Mouse (Mus musculus) midbrain, embryonic 10.5 days (tissue): Measurements from ENCODE around the gene Ppp1r12b. TPM values are rescaled to one million over a fixed set of nuclear protein-coding genes. Genes with fewer than 3 reads are reported as not detected.

Experiments used
- DNase-seq: peaks from one replicate; pipeline ENCODE4 v3.0.0-alpha.2; 2017; ENCODE audit warnings: low spot score
- H3K27ac ChIP-seq: fragments of 300-500 bp; sonication (generic); replicated peaks from 2 replicates; pipeline ENCODE4 v1.5.1; 2016; ENCODE audit warnings: mild to moderate bottlenecking
- H3K27me3 ChIP-seq: fragments of 300-500 bp; sonication (generic); 2 replicates; pipeline ENCODE4 v1.6.1; 2016; ENCODE audit warnings: low read depth, mild to moderate bottlenecking; ENCODE audit not compliant: poor library complexity, severe bottlenecking
- H3K36me3 ChIP-seq: fragments of 300-500 bp; sonication (generic); 2 replicates; pipeline ENCODE4 v1.6.1; 2016; ENCODE audit warnings: mild to moderate bottlenecking, moderate library complexity
- H3K4me1 ChIP-seq: fragments of 300-500 bp; sonication (generic); 2 replicates; pipeline ENCODE4 v1.6.1; 2016
- H3K4me3 ChIP-seq: fragments of 300-500 bp; sonication (generic); 2 replicates; pipeline ENCODE4 v1.5.1; 2016; ENCODE audit warnings: mild to moderate bottlenecking, moderate library complexity
- H3K9me3 ChIP-seq: fragments of 300-500 bp; sonication (generic); replicated peaks from 2 replicates; pipeline ENCODE4 v1.6.1; 2016; ENCODE audit warnings: mild to moderate bottlenecking
- WGBS: fragments of 180-500 bp; shearing (Covaris S2); methylation state at CpG from one replicate; pipeline ENCODE4 v1.1.7; 2016; 5-methylcytosine and 5-hydroxymethylcytosine counted together
- polyA plus RNA-seq: library from polyadenylated mRNA; unstranded; fragments of >200 nt; fragmentation: Nextera tagmentation; extraction: Ambion mirVana; gene quantifications from 2 replicates; pipeline ENCODE4 v1.2.1, GENCODE M21; 2016

The Ppp1r12b gene
- 5.7 and 6.8 TPM in 2 replicates for polyA plus RNA-seq

- peak; percentile 96 for DNase-seq
- WGBS = under 1% methylated on average over 39 of the region's 39 CpGs
- no peaks in the 10 kb centered on the region for H3K36me3 ChIP-seq
Measured at GRCm38 (mm10) chr1:134955637-134956176, at the start of gene Ppp1r12b. TSS of gene Ppp1r12b (minus strand) at chr1:134955942.

GRCm38 (mm10) chr1:135003346-135003745 lies 47.6 kb upstream of the Ppp1r12b start:
- H3K36me3 ChIP-seq = no peaks in the 10 kb centered on the region
- DNase-seq = no peak
- no peak overlapping the region for H3K4me3 ChIP-seq
- no peak overlapping the region for H3K27ac ChIP-seq
- no peaks in the 10 kb centered on the region for H3K27me3 ChIP-seq
- H3K4me1 ChIP-seq = peaks cover 12% of the 10 kb centered on the region
- H3K9me3 ChIP-seq = no peaks in the 10 kb centered on the region
- WGBS = 52% methylated on average over 4 of the region's 4 CpGs

More at GRCm38 (mm10) chr1:134955637-134956176, at the start of gene Ppp1r12b:
- Histone ChIP-seq H3K4me1 (peaks cover 19% of the 10 kb centered on the region), H3K27me3 (no peaks in the 10 kb centered on the region), H3K27ac (peak within 1 kb of the TSS; percentile 92), H3K9me3 (no peaks in the 10 kb centered on the region), H3K4me3 (peak within 1 kb of the TSS; percentile 84)

GRCm38 (mm10) chr1:135000527-135000926 lies 44.8 kb upstream of the Ppp1r12b start:
- Histone ChIP-seq H3K36me3 (no peaks in the 10 kb centered on the region), H3K9me3 (no peaks in the 10 kb centered on the region), H3K4me1 (peaks cover 16% of the 10 kb centered on the region), H3K27me3 (no peaks in the 10 kb centered on the region), H3K27ac (no peak overlapping the region), H3K4me3 (no peak overlapping the region)
- no peak for DNase-seq
- WGBS = 85% methylated on average over 9 of the region's 9 CpGs

GRCm38 (mm10) chr1:134998231-134998630 lies 42.5 kb upstream of the Ppp1r12b start:
- H3K36me3 ChIP-seq = no peaks in the 10 kb centered on the region
- DNase-seq = no peak
- 82% methylated on average over 8 of the region's 8 CpGs for WGBS
- no peak overlapping the region for H3K4me3 ChIP-seq
- H3K27me3 ChIP-seq = peaks cover 8% of the 10 kb centered on the region
- peaks cover 12% of the 10 kb centered on the region for H3K4me1 ChIP-seq
- H3K27ac ChIP-seq = no peak overlapping the region
- no peaks in the 10 kb centered on the region for H3K9me3 ChIP-seq

GRCm38 (mm10) chr1:134997568-134997967 lies 41.8 kb upstream of the Ppp1r12b start:
- Histone ChIP-seq H3K4me3 (no peak overlapping the region), H3K27ac (no peak overlapping the region), H3K36me3 (no peaks in the 10 kb centered on the region), H3K27me3 (peaks cover 9% of the 10 kb centered on the region), H3K4me1 (peaks cover 7% of the 10 kb centered on the region; the same call in 1 of the 2 replicates), H3K9me3 (no peaks in the 10 kb centered on the region)
- DNase-seq = no peak
- 86% methylated on average over 5 of the region's 5 CpGs for WGBS

GRCm38 (mm10) chr1:134996471-134996870 lies 40.7 kb upstream of the Ppp1r12b start:
- Histone ChIP-seq H3K4me3 (no peak overlapping the region), H3K27me3 (peaks cover 20% of the 10 kb centered on the region), H3K36me3 (no peaks in the 10 kb centered on the region), H3K9me3 (no peaks in the 10 kb centered on the region), H3K4me1 (peaks cover 7% of the 10 kb centered on the region; the same call in 1 of the 2 replicates), H3K27ac (no peak overlapping the region)
- DNase-seq = no peak
- WGBS = 86% methylated on average over 7 of the region's 7 CpGs

GRCm38 (mm10) chr1:134995954-134996353 lies 40.2 kb upstream of the Ppp1r12b start:
- DNase-seq = no peak
- H3K27me3 ChIP-seq = peaks cover 25% of the 10 kb centered on the region
- H3K4me1 ChIP-seq = peaks cover 7% of the 10 kb centered on the region; the same call in 1 of the 2 replicates

GRCm38 (mm10) chr1:134995437-134995836 lies 39.7 kb upstream of the Ppp1r12b start:
- peaks cover 7% of the 10 kb centered on the region; the same call in 1 of the 2 replicates for H3K4me1 ChIP-seq
- peaks cover 30% of the 10 kb centered on the region for H3K27me3 ChIP-seq
- no peaks in the 10 kb centered on the region for H3K36me3 ChIP-seq
- no peaks in the 10 kb centered on the region for H3K9me3 ChIP-seq
- WGBS = 73% methylated on average over 4 of the region's 4 CpGs
- H3K4me3 ChIP-seq = no peak overlapping the region
- no peak for DNase-seq
- H3K27ac ChIP-seq = 0 out of 2 replicates have a peak overlapping the region, but pooled peaks have one; percentile 28

More at GRCm38 (mm10) chr1:134995954-134996353, 40.2 kb upstream of the Ppp1r12b start:
- 31% methylated on average over 1 of the region's 1 CpGs for whole genome bisulfite sequencing
- Histone ChIP-seq H3K36me3 (no peaks in the 10 kb centered on the region), H3K27ac (no peak overlapping the region), H3K4me3 (no peak overlapping the region), H3K9me3 (no peaks in the 10 kb centered on the region)

- peaks cover 7% of the 10 kb centered on the region; the same call in 1 of the 2 replicates for H3K4me1 ChIP-seq
- H3K9me3 ChIP-seq = no peaks in the 10 kb centered on the region
- H3K4me3 ChIP-seq = no peak overlapping the region
- WGBS = 81% methylated on average over 3 of the region's 3 CpGs
- no peak overlapping the region for H3K27ac ChIP-seq
- no peak for DNase-seq
- H3K27me3 ChIP-seq = peaks cover 37% of the 10 kb centered on the region
- H3K36me3 ChIP-seq = no peaks in the 10 kb centered on the region
Measured at GRCm38 (mm10) chr1:134994739-134995138, 39.0 kb upstream of the Ppp1r12b start.

GRCm38 (mm10) chr1:134992046-134992645 lies 36.4 kb upstream of the Ppp1r12b start:
- Histone ChIP-seq H3K36me3 (no peaks in the 10 kb centered on the region), H3K27me3 (peaks cover 60% of the 10 kb centered on the region), H3K27ac (no peak overlapping the region), H3K4me3 (no peak overlapping the region), H3K4me1 (peaks cover 16% of the 10 kb centered on the region), H3K9me3 (no peaks in the 10 kb centered on the region)
- DNase-seq = no peak
- 51% methylated on average over 8 of the region's 8 CpGs for WGBS

GRCm38 (mm10) chr1:134989372-134989771 lies 33.6 kb upstream of the Ppp1r12b start:
- H3K36me3 ChIP-seq = no peaks in the 10 kb centered on the region
- peaks cover 73% of the 10 kb centered on the region for H3K27me3 ChIP-seq
- H3K4me3 ChIP-seq = no peak overlapping the region
- H3K9me3 ChIP-seq = no peaks in the 10 kb centered on the region
- H3K27ac ChIP-seq = no peak overlapping the region
- 11% methylated on average over 7 of the region's 7 CpGs for WGBS
- H3K4me1 ChIP-seq = peaks cover 10% of the 10 kb centered on the region
- peak; percentile 77 for DNase-seq

GRCm38 (mm10) chr1:134987962-134988341 lies 32.2 kb upstream of the Ppp1r12b start:
- 13% methylated on average over 14 of the region's 14 CpGs for whole genome bisulfite sequencing
- Histone ChIP-seq H3K36me3 (no peaks in the 10 kb centered on the region), H3K4me1 (peaks cover 10% of the 10 kb centered on the region), H3K9me3 (no peaks in the 10 kb centered on the region), H3K27me3 (peaks cover 64% of the 10 kb centered on the region), H3K27ac (peak overlapping the region; percentile 80), H3K4me3 (peak overlapping the region; percentile 59)
- DNase-seq = no peak
